Mouse (Mus musculus) embryonic facial prominence, embryonic 12.5 days (tissue): Measurements from ENCODE around the gene Pofut2. TPM values are rescaled to one million over a fixed set of nuclear protein-coding genes. Genes with fewer than 3 reads are reported as not detected.

Experiments used
- ATAC-seq: fragments of 200-750 bp; cut with Nextera tagmentation; 2 replicates; pipeline ENCODE4 v1.8.0; 2017; ENCODE audit not compliant: insufficient number of reproducible peaks, insufficient read depth, low FRiP score, low TSS enrichment
- H3K27ac ChIP-seq: fragments of 300-500 bp; sonication (generic); 2 replicates; pipeline ENCODE4 v1.5.1; 2016; ENCODE audit warnings: mild to moderate bottlenecking
- H3K27me3 ChIP-seq: fragments of 300-500 bp; sonication (generic); 2 replicates; pipeline ENCODE4 v1.6.1; 2016; ENCODE audit warnings: mild to moderate bottlenecking, moderate library complexity
- H3K36me3 ChIP-seq: fragments of 300-500 bp; sonication (generic); 2 replicates; pipeline ENCODE4 v1.6.1; 2016; ENCODE audit warnings: mild to moderate bottlenecking
- H3K4me1 ChIP-seq: fragments of 300-500 bp; sonication (generic); 2 replicates; pipeline ENCODE4 v1.6.1; 2016
- H3K4me2 ChIP-seq: fragments of 300-500 bp; sonication (generic); replicated peaks from 2 replicates; pipeline ENCODE4 v1.6.1; 2016; ENCODE audit warnings: mild to moderate bottlenecking, moderate library complexity
- H3K4me3 ChIP-seq: fragments of 300-500 bp; sonication (generic); 2 replicates; pipeline ENCODE4 v1.5.1; 2016; ENCODE audit warnings: mild to moderate bottlenecking
- H3K9ac ChIP-seq: fragments of 300-500 bp; sonication (generic); 2 replicates; pipeline ENCODE4 v1.6.1; 2016; ENCODE audit warnings: mild to moderate bottlenecking, moderate library complexity
- H3K9me3 ChIP-seq: fragments of 300-500 bp; sonication (generic); 2 replicates; pipeline ENCODE4 v1.6.1; 2016; ENCODE audit warnings: mild to moderate bottlenecking, moderate library complexity
- WGBS: fragments of 180-500 bp; shearing (Covaris S2); methylation state at CpG from one replicate; pipeline ENCODE4 v1.1.7; 2016; 5-methylcytosine and 5-hydroxymethylcytosine counted together
- polyA plus RNA-seq: library from polyadenylated mRNA; unstranded; fragments of >200 nt; fragmentation: Nextera tagmentation; extraction: Ambion mirVana; gene quantifications from 2 replicates; pipeline ENCODE4 v1.2.1, GENCODE M21; 2016

Gene Pofut2
- polyA plus RNA-seq, 1 experiment from 2014 or later: 109 TPM

DNA sequence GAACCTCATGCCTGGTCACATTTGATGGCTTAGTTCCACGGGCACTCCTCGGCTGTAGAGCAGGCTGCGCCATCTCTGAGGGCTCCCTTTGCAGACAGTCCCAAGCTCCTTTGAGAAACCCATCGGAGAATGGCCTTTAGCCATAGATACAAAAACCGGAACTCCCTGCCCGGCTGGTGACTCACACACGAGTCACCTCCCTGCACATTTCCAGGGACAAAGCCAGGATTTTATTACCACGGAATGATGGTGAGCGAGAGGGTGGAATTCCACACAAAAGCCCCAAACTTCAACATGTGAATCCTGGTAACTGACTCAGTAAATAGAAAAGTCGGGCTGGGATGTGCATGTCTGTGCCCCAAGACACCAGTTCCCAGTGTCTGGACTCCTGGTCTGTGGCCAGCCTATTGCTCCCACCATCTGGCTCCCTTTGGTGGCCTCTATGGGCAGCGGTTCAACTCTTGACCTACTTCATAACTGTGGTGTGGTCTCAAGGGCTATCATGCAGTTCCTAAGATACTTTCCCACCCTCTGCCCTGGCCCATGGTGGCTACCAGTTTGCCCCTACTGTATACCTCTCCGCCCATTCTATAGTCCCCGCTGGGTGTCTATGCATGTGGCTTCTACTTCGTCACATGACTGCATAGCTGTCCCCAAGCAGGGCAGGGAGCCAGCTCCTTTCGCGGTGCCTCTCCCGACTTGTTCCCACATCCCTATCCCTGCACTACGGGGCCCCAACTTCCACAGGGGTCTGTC lies 7.1 kb upstream of the Pofut2 start:
- Histone ChIP-seq H3K36me3 (no peaks in the 10 kb centered on the region), H3K9ac (no peak overlapping the region), H3K4me1 (peaks cover 16% of the 10 kb centered on the region; the same call in 1 of the 2 replicates), H3K27me3 (no peaks in the 10 kb centered on the region), H3K27ac (peak overlapping the region; percentile 32; the same call in 1 of the 2 replicates), H3K4me2 (no peak overlapping the region), H3K9me3 (no peaks in the 10 kb centered on the region), H3K4me3 (no peak overlapping the region)
- ATAC-seq: 0 out of 2 replicates have a peak, but pooled peaks have one; percentile 3
- 76% methylated on average over 18 of the region's 18 CpGs for WGBS

DNA sequence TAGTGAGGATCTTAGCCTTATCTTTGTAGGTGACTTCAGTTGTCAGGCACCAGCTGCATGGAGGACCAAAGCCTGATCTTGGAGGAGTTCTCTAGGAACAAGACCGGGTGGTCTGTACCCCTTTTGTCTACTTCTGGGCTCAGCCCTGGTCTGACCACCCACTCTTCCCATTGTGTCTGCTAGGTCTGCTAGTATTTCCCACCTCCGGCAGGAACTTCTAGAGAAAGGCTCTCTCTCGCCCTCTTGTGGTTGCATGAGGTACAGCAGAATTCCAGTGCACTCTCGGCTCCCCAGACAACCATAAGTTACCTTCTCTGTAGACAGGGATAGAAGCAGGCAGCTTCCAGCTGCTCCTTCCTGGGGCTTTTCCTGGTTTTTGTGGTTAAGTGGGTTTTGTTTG lies 6.2 kb upstream of the Pofut2 start:
- Histone ChIP-seq H3K4me3 (no peak overlapping the region), H3K9me3 (no peaks in the 10 kb centered on the region), H3K36me3 (no peaks in the 10 kb centered on the region), H3K4me2 (no peak overlapping the region), H3K4me1 (peaks cover 16% of the 10 kb centered on the region; the same call in 1 of the 2 replicates), H3K9ac (no peak overlapping the region), H3K27ac (no peak overlapping the region), H3K27me3 (no peaks in the 10 kb centered on the region)
- ATAC-seq: peak; percentile 14; the same call in 1 of the 2 replicates
- WGBS: 0% methylated on average over 4 of the region's 4 CpGs

DNA sequence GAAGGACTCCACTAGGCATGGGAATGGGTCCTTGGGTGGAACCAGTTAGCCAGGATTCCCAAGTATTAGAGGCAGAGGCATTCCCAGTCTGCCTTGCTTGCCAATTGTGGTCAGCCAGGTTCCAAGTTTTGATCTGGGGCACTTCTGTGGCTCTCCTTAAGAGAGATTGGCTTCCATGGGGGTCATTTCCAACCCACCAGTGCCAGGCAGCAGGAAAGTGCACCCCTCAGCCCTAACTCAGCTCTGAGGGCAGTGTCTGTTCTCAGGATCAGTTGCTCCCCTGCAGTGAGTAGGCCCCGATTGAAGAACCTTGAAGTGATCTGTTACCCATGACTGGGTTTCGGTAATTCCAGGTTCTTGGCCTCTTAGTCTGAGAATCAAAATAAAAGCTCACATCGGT lies 3.8 kb upstream of the Pofut2 start:
- Histone ChIP-seq H3K4me3 (no peak overlapping the region), H3K9me3 (no peaks in the 10 kb centered on the region), H3K4me2 (no peak overlapping the region), H3K27me3 (no peaks in the 10 kb centered on the region), H3K36me3 (no peaks in the 10 kb centered on the region), H3K9ac (no peak overlapping the region), H3K27ac (peak overlapping the region; percentile 36; the same call in 1 of the 2 replicates), H3K4me1 (peaks cover 20% of the 10 kb centered on the region)
- no peak for ATAC-seq
- 77% methylated on average over 3 of the region's 3 CpGs for WGBS

DNA sequence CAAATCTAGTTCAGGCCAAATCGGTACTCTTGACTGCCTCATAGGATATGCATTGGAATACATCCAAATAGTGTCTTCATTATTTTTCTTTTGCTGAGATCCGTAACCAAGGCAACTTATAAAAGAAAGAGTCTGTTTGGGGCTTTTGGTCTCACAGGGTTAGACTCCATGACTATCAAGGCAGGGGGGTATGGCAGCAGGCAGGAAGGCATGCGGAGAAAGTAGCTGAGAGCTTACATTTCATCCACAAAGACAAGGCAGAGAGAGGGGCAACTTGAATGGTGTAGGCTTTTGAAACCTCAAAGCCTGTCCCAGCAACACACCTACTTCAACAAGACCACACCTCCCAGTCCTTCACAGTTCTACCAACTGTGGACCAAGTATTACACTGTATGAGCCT lies 3.3 kb upstream of the Pofut2 start:
- Histone ChIP-seq H3K27me3 (no peaks in the 10 kb centered on the region), H3K4me1 (peaks cover 23% of the 10 kb centered on the region), H3K36me3 (peaks cover 1% of the 10 kb centered on the region), H3K27ac (no peak overlapping the region), H3K4me2 (no peak overlapping the region), H3K4me3 (no peak overlapping the region), H3K9me3 (no peaks in the 10 kb centered on the region), H3K9ac (no peak overlapping the region)
- 82% methylated on average over 3 of the region's 3 CpGs for WGBS
- ATAC-seq: no peak

DNA sequence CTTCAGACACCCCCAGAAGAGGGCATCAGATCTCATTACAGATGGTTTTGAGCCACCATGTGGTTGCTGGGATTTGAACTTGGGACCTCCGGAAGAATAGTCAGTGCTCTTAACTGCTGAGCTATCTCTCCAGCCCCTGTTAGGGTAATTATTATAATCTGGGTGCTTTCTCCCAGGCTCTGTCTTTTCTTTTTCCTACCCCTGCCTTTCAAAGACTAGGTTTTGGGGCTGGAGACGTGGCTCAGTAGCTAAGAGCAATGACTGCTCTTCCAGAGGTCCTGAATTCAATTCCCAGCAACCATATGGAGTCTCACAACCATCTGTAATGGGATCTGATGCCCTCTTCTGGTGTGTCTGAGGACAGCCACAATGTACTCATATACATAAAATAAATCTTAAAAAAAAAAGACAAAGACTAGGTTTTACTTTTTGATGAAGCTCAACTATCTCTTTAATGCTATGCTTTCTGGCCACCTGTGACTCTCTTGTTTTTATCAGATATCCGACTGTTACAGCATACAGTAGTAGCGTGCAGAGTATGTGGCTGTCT lies 902 bp upstream of the Pofut2 start:
- 62% methylated on average over 4 of the region's 4 CpGs for WGBS
- no peak overlapping the region; the same call in 1 of the 2 replicates for H3K9ac ChIP-seq
- H3K36me3 ChIP-seq: peaks cover 24% of the 10 kb centered on the region
- no peaks in the 10 kb centered on the region for H3K27me3 ChIP-seq
- H3K4me2 ChIP-seq: peak overlapping the region; percentile 77
- H3K4me1 ChIP-seq: peaks cover 6% of the 10 kb centered on the region
- H3K9me3 ChIP-seq: no peaks in the 10 kb centered on the region
- no peak overlapping the region for H3K27ac ChIP-seq
- H3K4me3 ChIP-seq: peak overlapping the region; percentile 97
- ATAC-seq: no peak

DNA sequence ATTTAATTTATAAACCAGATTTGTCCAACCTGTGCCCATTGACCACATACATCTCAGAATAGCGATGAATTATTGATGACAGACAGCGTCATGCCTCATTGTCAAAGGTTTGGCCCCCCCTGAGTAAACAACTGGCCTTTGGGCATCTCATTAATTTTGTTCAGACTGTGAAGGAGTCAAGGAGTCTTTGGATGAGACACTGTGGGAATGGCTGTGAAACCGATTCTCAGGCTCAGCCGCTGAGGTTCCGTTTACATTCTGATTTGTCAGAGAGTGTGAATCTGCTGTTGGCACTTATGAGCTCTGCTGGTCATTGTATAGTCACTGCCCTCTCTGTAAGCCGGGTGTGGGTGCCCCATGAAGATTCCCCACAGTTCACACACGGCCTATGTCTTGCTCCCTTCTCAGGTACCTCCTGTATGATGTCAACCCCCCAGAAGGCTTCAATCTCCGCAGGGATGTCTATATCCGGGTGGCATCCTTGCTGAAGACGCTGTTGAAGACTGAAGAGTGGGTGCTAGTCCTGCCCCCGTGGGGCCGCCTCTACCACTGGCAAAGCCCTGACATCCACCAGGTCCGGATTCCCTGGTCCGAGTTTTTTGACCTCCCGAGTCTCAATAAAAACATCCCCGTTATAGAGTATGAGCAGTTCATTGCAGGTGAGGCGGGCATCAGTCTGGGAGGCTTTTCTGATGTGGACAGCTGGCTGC lies 1.3 kb downstream of the Pofut2 start:
- no peak for ATAC-seq
- WGBS: 87% methylated on average over 17 of the region's 17 CpGs
- Histone ChIP-seq H3K27ac (no peak overlapping the region), H3K4me1 (peaks cover 6% of the 10 kb centered on the region), H3K36me3 (peaks cover 46% of the 10 kb centered on the region), H3K9me3 (no peaks in the 10 kb centered on the region), H3K4me3 (peak overlapping the region; percentile 97), H3K27me3 (no peaks in the 10 kb centered on the region), H3K4me2 (peak overlapping the region; percentile 77), H3K9ac (peak overlapping the region; percentile 92; the same call in 1 of the 2 replicates)

DNA sequence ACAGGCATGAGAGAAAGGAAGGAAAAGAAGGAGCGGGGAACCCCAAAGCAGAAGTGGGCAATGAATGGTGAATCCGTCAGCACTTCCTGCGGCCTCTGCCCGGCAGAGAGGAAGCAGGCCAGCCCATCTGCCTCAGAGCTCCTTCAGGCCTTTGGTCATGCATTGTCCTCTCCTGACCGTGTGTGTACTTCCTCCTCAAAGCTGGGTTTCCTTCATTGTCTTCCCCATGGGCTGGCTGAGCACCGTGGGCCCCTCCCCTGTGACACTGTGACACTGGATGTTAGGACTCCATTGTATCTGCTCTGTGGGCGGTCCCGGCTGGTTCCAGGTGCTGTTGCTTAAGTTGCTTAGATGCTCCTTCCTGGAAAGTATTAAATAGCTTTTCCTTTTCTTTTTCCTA lies 7.3 kb downstream of the Pofut2 start:
- Histone ChIP-seq H3K4me2 (no peak overlapping the region), H3K9me3 (no peaks in the 10 kb centered on the region), H3K4me1 (no peaks in the 10 kb centered on the region), H3K27me3 (no peaks in the 10 kb centered on the region), H3K27ac (no peak overlapping the region), H3K9ac (no peak overlapping the region), H3K4me3 (no peak overlapping the region), H3K36me3 (peaks cover 91% of the 10 kb centered on the region)
- WGBS: 70% methylated on average over 8 of the region's 8 CpGs
- ATAC-seq: no peak

DNA sequence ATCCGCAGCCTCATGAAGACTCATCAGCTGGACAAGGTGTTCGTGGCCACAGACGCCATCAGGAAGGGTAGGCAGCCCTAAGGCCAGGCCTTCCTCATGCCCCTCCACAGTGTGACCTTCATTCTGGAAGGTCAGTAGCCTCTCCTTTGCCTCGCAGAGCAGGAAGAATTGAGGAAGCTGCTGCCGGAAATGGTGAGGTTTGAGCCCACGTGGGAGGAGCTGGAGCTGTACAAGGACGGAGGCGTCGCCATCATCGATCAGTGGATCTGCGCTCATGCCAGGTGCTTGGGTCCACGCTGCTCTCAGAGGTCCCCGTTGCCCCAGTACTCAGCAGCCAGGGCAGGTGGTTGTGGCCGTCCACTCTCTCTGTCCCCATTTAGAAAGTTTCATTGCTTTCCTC lies 8.0 kb downstream of the Pofut2 start:
- Histone ChIP-seq H3K4me2 (no peak overlapping the region), H3K9ac (no peak overlapping the region), H3K9me3 (no peaks in the 10 kb centered on the region), H3K27me3 (no peaks in the 10 kb centered on the region), H3K4me1 (no peaks in the 10 kb centered on the region), H3K36me3 (peaks cover 85% of the 10 kb centered on the region), H3K4me3 (no peak overlapping the region), H3K27ac (no peak overlapping the region)
- ATAC-seq: no peak
- WGBS: 88% methylated on average over 14 of the region's 14 CpGs

DNA sequence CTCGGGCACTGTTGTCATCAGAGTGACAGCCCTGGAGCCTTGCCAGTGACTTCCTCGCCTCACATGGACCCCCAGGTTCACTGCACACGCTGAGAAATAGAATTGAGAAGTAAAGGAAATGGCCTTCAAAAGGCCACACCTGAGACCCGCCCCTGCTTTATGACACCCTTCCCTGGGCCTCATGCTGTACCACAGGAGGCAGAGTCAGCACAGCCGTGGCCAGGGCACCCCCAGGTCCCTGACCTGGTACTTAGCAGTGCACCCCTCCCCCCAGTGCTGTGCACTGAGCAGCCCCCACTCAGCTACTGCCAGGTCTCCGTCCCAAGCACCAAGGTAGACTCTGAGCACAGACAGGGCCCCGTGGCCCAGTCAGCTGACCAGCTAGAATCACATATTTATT lies 10.1 kb downstream of the Pofut2 start:
- H3K9ac ChIP-seq: no peak overlapping the region
- H3K36me3 ChIP-seq: peaks cover 64% of the 10 kb centered on the region
- no peak overlapping the region for H3K27ac ChIP-seq
- no peaks in the 10 kb centered on the region for H3K4me1 ChIP-seq
- no peak overlapping the region for H3K4me3 ChIP-seq
- ATAC-seq: no peak
- no peaks in the 10 kb centered on the region for H3K27me3 ChIP-seq
- no peaks in the 10 kb centered on the region for H3K9me3 ChIP-seq
- no peak overlapping the region for H3K4me2 ChIP-seq
- 89% methylated on average over 7 of the region's 7 CpGs for WGBS

DNA sequence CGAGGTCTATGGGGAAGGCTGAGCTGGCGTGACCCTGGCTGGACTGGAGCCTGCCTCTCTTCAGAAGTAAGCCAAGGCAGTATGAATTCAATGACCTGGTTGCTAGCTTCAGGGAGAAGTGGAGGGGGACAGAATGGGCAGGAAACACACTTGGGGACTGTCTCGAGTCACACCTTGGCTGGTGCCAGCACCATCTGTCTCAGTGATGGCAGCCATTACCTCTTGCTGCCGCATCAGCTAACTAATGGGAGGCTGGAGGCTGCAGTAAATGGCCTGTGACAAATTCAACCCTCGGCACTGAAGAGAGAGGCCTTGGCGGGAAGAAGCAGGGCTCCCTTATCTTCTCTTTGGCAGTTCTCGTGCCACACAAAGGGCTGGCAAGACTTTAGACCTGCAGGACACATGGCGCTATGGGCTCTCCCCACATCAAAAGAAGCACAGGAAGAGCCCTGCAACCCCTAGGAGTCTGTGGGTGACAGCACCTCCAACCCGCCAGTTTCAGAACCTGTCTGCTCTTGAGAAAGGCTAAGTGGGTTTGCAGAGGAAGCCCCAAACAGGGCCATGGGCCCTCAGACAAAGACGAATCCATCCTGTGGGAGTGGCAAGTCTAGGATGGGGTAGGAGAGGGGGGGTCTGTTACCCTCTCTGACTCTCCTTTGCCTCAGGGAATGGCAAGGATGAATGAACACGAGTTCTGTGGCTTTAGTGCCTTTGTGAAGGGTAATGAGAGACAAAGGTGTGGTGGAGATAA lies 14.1 kb downstream of the Pofut2 start:
- 66% methylated on average over 11 of the region's 11 CpGs for WGBS
- Histone ChIP-seq H3K4me3 (no peak overlapping the region), H3K9me3 (no peaks in the 10 kb centered on the region), H3K9ac (no peak overlapping the region), H3K36me3 (peaks cover 30% of the 10 kb centered on the region), H3K4me1 (no peaks in the 10 kb centered on the region), H3K27ac (no peak overlapping the region), H3K27me3 (no peaks in the 10 kb centered on the region), H3K4me2 (no peak overlapping the region)
- no peak for ATAC-seq

DNA sequence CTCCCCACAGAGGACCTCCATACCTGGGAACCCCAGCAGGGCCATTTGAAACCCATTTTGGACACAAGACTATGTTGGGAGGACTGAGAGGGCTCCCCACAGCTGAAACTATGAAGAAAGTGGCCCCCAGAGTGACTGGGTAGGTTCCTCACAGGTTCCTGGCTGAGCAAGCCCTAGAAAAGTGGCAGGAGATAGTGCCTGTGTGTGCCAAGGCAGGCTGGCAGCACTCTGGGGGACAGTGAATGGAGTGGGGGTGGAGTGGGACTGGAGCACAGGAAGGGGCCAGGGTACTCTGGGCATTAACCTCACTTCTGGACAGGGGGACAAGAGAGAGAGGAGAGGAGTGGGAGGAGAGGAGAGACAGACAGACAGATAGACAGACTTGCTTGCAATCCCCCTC lies 14.8 kb downstream of the Pofut2 start:
- no peaks in the 10 kb centered on the region for H3K27me3 ChIP-seq

More for the DNA sequence above, 14.8 kb downstream of the Pofut2 start:
- no peaks in the 10 kb centered on the region for H3K4me1 ChIP-seq
- H3K9ac ChIP-seq: no peak overlapping the region
- H3K9me3 ChIP-seq: no peaks in the 10 kb centered on the region
- no peak overlapping the region for H3K4me2 ChIP-seq
- peaks cover 24% of the 10 kb centered on the region for H3K36me3 ChIP-seq
- no peak overlapping the region for H3K27ac ChIP-seq
- ATAC-seq: no peak
- H3K4me3 ChIP-seq: no peak overlapping the region
